Mouse (Mus musculus) erythroblast, adult 5-6 weeks (primary cell): ENCODE measurements around the gene Atxn7l1. TPM values are rescaled to one million over a fixed set of nuclear protein-coding genes. Genes with fewer than 3 reads are reported as not detected.

Experiments
- ATAC-seq: replicated peaks from 2 replicates; pipeline ENCODE4 v1.8.0; 2016; ENCODE audit warnings: moderate number of reproducible peaks, mild to moderate bottlenecking, moderate TSS enrichment, inconsistent platforms; ENCODE audit not compliant: poor library complexity, low FRiP score, severe bottlenecking
- total RNA-seq, 2 experiments: library from RNA; stranded (forward) in 1 of 2; stranded (reverse) in 1 of 2; fragments of 150-400 nt in 1 of 2; fragments of 200-764, 138-1000 nt in 1 of 2; gene quantifications; 2 replicates each; pipeline versions ENCODE4 v1.2.3 to v1.2.4; 2015 to 2017; ENCODE audit warnings: low replicate concordance in 2 of 2

Gene Atxn7l1
- total RNA-seq, 2 experiments from 2014 or later: 131 to 188 TPM

GRCm38 (mm10) chr12:33302523-33303383 is 155.3 kb downstream of the Atxn7l1 start:
- ATAC-seq: peak; percentile 76

- ATAC-seq: peak; percentile 22; the same call in 1 of the 2 replicates
Measured at GRCm38 (mm10) chr12:33303384-33303770, 155.9 kb downstream of the Atxn7l1 start.

GRCm38 (mm10) chr12:33305106-33305505 is 157.6 kb downstream of the Atxn7l1 start:
- no peak for ATAC-seq

GRCm38 (mm10) chr12:33306476-33306875 is 159.0 kb downstream of the Atxn7l1 start:
- ATAC-seq: no peak

GRCm38 (mm10) chr12:33308668-33309067 is 161.2 kb downstream of the Atxn7l1 start:
- peak; percentile 83 for ATAC-seq

- ATAC-seq: peak; percentile 63
Measured at GRCm38 (mm10) chr12:33313828-33314671, 166.6 kb downstream of the Atxn7l1 start.

- ATAC-seq: peak; percentile 73
Measured at GRCm38 (mm10) chr12:33314924-33315643, 167.6 kb downstream of the Atxn7l1 start.

GRCm38 (mm10) chr12:33315804-33316203 is 168.3 kb downstream of the Atxn7l1 start:
- 0 out of 2 replicates have a peak, but pooled peaks have one; percentile 16 for ATAC-seq

GRCm38 (mm10) chr12:33317792-33318530 is 170.5 kb downstream of the Atxn7l1 start:
- ATAC-seq: peak; percentile 74

GRCm38 (mm10) chr12:33322547-33322946 is 175.1 kb downstream of the Atxn7l1 start:
- ATAC-seq: no peak

GRCm38 (mm10) chr12:33323821-33324220 is 176.3 kb downstream of the Atxn7l1 start:
- ATAC-seq: no peak

GRCm38 (mm10) chr12:33325424-33325823 is 177.9 kb downstream of the Atxn7l1 start:
- ATAC-seq: no peak

GRCm38 (mm10) chr12:33332046-33332445 is 184.6 kb downstream of the Atxn7l1 start:
- ATAC-seq: no peak

GRCm38 (mm10) chr12:33332796-33333195 is 185.3 kb downstream of the Atxn7l1 start:
- no peak for ATAC-seq

GRCm38 (mm10) chr12:33333914-33334313 is 186.4 kb downstream of the Atxn7l1 start:
- peak; percentile 84 for ATAC-seq

- ATAC-seq: no peak
Measured at GRCm38 (mm10) chr12:33334511-33334910, 187.0 kb downstream of the Atxn7l1 start.

- peak; percentile 42 for ATAC-seq
Measured at GRCm38 (mm10) chr12:33334951-33335350, 187.5 kb downstream of the Atxn7l1 start.

GRCm38 (mm10) chr12:33335410-33335809 is 187.9 kb downstream of the Atxn7l1 start:
- ATAC-seq: peak; percentile 41

- ATAC-seq: no peak
Measured at GRCm38 (mm10) chr12:33336561-33337125, 189.2 kb downstream of the Atxn7l1 start.
